Mouse (Mus musculus): ENCODE data around the gene Olfr1394. TPM values are rescaled to one million over a fixed set of nuclear protein-coding genes. Genes with fewer than 3 reads are reported as not detected.

Gene Olfr1394
- polyA plus RNA-seq (2015; fragmentation: Nextera tagmentation; extraction: Ambion mirVana) = not detected in 2 replicates

DNA sequence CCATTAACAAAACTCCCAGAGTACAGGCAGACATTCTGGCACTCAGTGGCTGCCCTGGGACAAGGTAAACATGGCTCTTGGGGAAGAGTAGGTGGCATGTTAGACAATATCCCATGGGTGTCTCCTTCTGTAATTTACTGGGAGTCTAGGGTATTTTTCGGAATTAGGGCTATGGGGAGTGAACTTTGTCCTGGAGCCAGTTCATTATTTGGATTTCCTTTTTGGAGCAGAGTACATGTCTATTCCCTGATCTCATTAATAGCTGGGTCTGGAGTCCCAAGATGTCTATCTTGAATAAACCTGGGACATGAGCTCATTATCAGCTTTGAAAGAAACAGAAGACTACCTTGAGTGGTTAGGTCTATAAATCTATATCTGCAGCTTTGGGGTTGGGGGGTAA is at the start of gene Olfr1394:
Gene Olfr1394 (plus strand): TSS at position 301 of the 400 bp plus-strand sequence.
- no peaks in the 10 kb centered on the region for H3K4me1 ChIP-seq (replicated peaks)
- no peaks in the 10 kb centered on the region for H3K9me3 ChIP-seq
- H3K4me2 ChIP-seq = no peak within 1 kb of the TSS
- WGBS = 76% methylated on average over 1 of the region's 1 CpGs
- no peak for ATAC-seq (ENCODE audit: low read depth)
- no peaks in the 10 kb centered on the region for H3K27me3 ChIP-seq
- H3K4me3 ChIP-seq = no peak within 1 kb of the TSS
- H3K36me3 ChIP-seq = no peaks in the 10 kb centered on the region
- H3K27ac ChIP-seq (replicated peaks) = no peak within 1 kb of the TSS
- H3K9ac ChIP-seq = no peak within 1 kb of the TSS

DNA sequence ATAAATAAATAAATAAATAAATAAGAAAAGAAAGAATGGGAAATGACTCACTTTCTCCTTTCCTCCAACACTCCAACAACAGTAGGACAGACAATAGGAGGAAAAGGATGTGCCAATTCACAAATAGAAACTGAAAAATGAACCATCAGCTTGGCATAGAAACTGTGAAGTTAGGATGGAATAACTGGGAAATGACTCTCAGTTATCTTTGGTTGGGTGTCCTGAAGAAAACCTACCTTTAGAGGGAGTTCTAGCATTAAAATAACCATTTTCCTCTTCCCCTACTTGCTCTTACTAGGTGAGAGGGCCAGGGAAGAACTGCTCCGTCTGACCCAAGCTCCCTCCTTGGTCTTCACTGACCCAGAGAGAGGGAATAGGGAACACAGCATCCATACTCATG is 48.4 kb upstream of the Olfr1394 start:
- WGBS = 82% methylated on average over 1 of the region's 1 CpGs
- H3K27me3 ChIP-seq = no peaks in the 10 kb centered on the region
- no peak overlapping the region for H3K27ac ChIP-seq (replicated peaks)
- no peaks in the 10 kb centered on the region for H3K4me1 ChIP-seq (replicated peaks)
- no peaks in the 10 kb centered on the region for H3K36me3 ChIP-seq
- H3K4me3 ChIP-seq = no peak overlapping the region
- H3K4me2 ChIP-seq = no peak overlapping the region
- no peaks in the 10 kb centered on the region for H3K9me3 ChIP-seq
- ATAC-seq (ENCODE audit: low read depth) = no peak
- no peak overlapping the region for H3K9ac ChIP-seq

DNA sequence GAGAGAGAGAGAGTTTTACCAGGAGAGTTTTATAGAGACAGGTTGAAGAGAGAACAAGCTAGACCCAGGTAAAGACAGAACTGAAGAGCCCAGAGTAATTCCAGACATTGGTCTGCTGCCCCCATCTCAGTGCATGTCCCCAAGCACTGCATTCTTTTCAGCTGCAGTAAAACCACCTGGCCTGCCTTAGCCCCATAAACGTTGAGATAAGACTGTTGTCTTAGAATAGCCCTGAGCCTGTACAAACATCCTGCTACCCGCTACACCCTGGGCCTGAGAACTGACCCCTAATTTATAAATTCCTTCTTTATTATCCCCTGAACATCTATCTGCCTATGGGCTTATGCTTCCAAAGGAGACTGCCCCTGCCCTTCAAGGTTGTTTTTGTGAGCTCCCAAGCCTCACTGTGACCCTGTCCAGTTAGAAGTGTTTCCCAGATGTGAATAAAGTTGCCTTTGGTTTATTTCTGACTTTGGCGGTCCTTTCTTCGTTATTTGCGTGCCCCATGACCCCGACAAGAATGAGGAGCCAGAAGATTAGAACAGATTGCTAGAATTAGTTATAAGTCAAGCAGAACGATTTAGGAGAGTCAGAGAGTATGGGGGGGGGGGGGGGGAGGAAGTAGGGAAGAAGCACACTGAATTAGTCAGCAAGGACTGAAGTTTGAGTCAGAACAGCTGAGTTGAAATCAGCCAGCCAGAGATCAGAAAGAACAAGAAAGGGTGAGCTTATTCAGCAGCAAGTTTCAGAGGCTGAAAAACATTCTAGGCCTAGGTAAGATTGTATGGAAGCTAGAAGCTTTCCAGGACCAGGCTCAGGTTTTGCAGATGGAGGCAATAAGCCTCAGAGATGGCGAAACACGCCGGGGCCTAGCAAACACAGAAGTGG is 46.3 kb upstream of the Olfr1394 start:
- no peak for ATAC-seq (ENCODE audit: low read depth)
- H3K9ac ChIP-seq = no peak overlapping the region
- no peak overlapping the region for H3K4me2 ChIP-seq
- 76% methylated on average over 10 of the region's 10 CpGs for WGBS
- H3K27ac ChIP-seq (replicated peaks) = no peak overlapping the region
- H3K4me1 ChIP-seq (replicated peaks) = no peaks in the 10 kb centered on the region
- H3K27me3 ChIP-seq = no peaks in the 10 kb centered on the region
- no peak overlapping the region for H3K4me3 ChIP-seq
- H3K9me3 ChIP-seq = no peaks in the 10 kb centered on the region
- no peaks in the 10 kb centered on the region for H3K36me3 ChIP-seq

DNA sequence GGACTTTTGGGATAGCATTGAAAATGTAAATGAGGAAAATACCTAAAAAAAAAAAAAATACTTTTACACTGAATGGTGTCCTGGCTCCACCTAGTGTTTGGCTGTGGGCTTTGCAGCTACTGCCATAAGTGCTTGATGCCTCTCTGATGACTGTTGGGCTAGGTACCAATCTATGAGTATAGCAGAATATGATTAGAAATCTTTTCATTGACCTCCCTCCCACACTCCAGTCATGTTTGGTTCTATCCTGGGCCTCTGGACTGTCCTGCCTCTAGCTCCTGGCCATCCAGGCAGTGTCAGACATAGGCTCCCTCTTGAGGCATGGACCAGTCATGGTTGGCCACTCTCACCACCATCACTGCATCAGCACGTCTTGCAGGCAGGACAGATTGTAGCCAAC is 45.3 kb upstream of the Olfr1394 start:
- no peaks in the 10 kb centered on the region for H3K9me3 ChIP-seq
- H3K27ac ChIP-seq (replicated peaks) = no peak overlapping the region
- no peaks in the 10 kb centered on the region for H3K27me3 ChIP-seq
- H3K4me2 ChIP-seq = no peak overlapping the region
- WGBS = 51% methylated on average over 1 of the region's 1 CpGs
- H3K4me1 ChIP-seq (replicated peaks) = no peaks in the 10 kb centered on the region
- no peak overlapping the region for H3K9ac ChIP-seq
- ATAC-seq (ENCODE audit: low read depth) = no peak
- H3K4me3 ChIP-seq = no peak overlapping the region
- H3K36me3 ChIP-seq = no peaks in the 10 kb centered on the region

DNA sequence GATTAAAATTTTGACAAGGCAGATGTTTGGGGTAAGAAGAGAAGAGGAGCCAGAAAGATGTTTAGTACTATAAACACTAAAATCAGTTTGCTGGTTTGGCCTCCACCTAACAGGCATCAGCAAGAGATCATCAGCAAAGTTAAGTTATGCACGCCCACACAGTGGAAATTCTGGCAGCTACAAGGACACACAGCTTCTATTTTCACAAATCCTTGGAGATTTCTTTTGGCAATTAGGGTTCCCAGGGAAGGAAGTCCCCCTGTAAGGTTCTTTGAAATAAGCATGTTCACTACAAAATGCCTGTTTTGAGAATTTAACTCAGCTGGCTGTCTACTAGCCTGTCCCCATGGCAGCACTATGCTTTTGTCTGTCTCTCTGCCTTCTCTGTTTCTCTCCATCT is 43.2 kb upstream of the Olfr1394 start:
- Histone ChIP-seq H3K27me3 (no peaks in the 10 kb centered on the region), H3K4me2 (no peak overlapping the region), H3K9ac (no peak overlapping the region), H3K4me1 (replicated peaks) (no peaks in the 10 kb centered on the region), H3K4me3 (no peak overlapping the region), H3K36me3 (no peaks in the 10 kb centered on the region), H3K9me3 (no peaks in the 10 kb centered on the region), H3K27ac (replicated peaks) (no peak overlapping the region)
- ATAC-seq (ENCODE audit: low read depth) = no peak
- WGBS = 76% methylated on average over 1 of the region's 1 CpGs

DNA sequence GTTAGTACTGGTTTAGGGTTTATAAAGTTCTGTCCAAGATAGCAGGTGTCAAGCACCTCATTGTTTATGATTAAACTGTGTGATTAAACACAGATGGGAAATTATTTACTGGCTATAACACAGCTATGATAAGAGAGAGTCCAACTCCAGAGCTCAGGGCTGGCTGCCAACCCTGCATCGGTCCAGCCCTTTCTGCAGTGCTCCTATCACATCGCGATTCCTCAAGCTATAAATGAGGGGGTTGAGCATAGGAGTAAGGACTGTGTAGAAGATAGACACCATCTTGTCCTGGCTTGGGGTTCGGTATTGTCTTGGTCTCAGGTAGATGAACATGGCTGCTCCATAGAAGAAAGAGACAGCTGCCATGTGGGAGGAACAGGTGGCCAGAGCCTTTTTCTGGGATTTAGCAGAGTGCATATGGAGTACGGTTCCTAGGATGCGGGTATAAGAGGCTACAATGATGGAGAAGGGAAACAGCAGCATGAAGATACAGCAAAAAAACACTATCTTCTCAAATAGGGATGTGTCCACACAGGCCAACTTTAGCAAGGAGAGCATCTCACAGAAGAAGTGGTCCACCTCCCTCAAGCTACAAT is 41.5 kb upstream of the Olfr1394 start:
- H3K4me1 ChIP-seq (replicated peaks) = no peaks in the 10 kb centered on the region
- 89% methylated on average over 6 of the region's 6 CpGs for WGBS
- H3K27me3 ChIP-seq = no peaks in the 10 kb centered on the region
- H3K9ac ChIP-seq = no peak overlapping the region
- no peak overlapping the region for H3K27ac ChIP-seq (replicated peaks)
- no peak overlapping the region for H3K4me3 ChIP-seq
- no peak overlapping the region for H3K4me2 ChIP-seq
- no peak for ATAC-seq (ENCODE audit: low read depth)
- H3K9me3 ChIP-seq = no peaks in the 10 kb centered on the region
- H3K36me3 ChIP-seq = no peaks in the 10 kb centered on the region

DNA sequence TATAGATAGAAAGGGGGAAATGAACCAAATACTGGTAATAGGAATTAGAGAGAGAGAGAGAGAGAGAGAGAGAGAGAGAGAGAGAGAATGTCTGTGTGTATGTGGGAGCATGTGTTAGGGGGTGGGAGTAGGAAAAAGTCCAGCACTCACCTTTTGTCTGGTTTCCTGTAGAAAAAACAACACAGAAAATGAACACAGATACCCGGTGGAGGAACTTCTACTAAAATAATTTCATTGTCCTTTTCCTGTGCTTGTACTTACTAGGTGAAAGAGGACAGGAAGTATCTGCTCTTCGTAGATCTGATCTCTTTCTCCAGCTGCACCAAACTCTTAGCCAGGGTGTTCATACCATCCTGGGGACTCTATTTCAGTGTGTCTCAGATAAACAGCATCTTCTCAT is 40.0 kb upstream of the Olfr1394 start:
- no peak overlapping the region for H3K4me3 ChIP-seq
- ATAC-seq (ENCODE audit: low read depth) = no peak
- no peak overlapping the region for H3K27ac ChIP-seq (replicated peaks)
- no peaks in the 10 kb centered on the region for H3K27me3 ChIP-seq
- no peaks in the 10 kb centered on the region for H3K36me3 ChIP-seq
- H3K9me3 ChIP-seq = no peaks in the 10 kb centered on the region
- H3K4me2 ChIP-seq = no peak overlapping the region
- no peaks in the 10 kb centered on the region for H3K4me1 ChIP-seq (replicated peaks)
- no peak overlapping the region for H3K9ac ChIP-seq
- 75% methylated on average over 2 of the region's 2 CpGs for WGBS

DNA sequence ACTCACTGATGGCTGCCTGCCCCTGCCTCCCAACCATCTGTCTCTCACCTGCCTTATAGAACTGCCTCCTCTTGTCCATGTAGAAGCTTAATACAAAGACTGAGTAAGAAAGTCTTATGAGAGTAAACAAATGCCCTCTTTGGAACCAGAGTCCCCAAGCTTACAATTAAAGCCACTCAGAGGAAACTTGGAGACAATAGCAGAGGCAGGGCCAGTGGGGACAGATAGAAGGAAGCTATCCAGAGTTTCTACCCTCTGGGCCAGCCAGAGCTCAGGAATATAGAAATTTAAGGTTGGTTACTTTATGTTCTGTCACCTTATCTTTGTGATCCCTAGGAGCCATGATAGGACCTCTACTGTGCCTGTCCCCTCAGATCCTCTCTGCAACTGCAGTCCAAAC is 39.4 kb upstream of the Olfr1394 start, which contains the start of gene Olfr1396:
Gene Olfr1396 (minus strand): TSS at position 101 of the 400 bp plus-strand sequence.
- H3K4me2 ChIP-seq = no peak within 1 kb of the TSS
- no peaks in the 10 kb centered on the region for H3K4me1 ChIP-seq (replicated peaks)
- H3K4me3 ChIP-seq = no peak within 1 kb of the TSS
- H3K27me3 ChIP-seq = no peaks in the 10 kb centered on the region
- no peaks in the 10 kb centered on the region for H3K36me3 ChIP-seq
- ATAC-seq (ENCODE audit: low read depth) = no peak
- no peak within 1 kb of the TSS for H3K9ac ChIP-seq
- no peaks in the 10 kb centered on the region for H3K9me3 ChIP-seq
- H3K27ac ChIP-seq (replicated peaks) = no peak within 1 kb of the TSS

DNA sequence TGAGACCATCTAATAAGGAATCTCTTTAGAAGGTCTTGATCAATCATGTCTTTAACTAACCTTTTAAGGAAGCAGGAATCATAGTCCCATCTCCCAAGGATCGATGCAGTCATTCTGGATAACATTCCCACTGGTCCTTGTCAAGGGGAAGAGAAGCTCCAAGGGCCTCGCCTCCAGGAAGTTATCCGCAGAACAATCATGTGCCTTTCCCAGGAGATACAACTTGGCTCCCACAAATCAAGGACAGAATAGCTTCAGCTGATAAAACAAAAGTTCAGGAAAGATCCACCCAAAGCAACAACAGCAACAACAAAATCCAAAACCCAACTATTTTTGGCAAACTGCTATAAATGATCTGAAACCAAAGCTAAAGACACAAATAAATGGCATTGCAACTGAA is 34.5 kb upstream of the Olfr1394 start:
- H3K27me3 ChIP-seq = no peaks in the 10 kb centered on the region
- H3K27ac ChIP-seq (replicated peaks) = no peak overlapping the region
- no peak overlapping the region for H3K4me2 ChIP-seq
- no peak overlapping the region for H3K9ac ChIP-seq
- no peaks in the 10 kb centered on the region for H3K9me3 ChIP-seq
- H3K4me1 ChIP-seq (replicated peaks) = no peaks in the 10 kb centered on the region
- ATAC-seq (ENCODE audit: low read depth) = no peak
- 81% methylated on average over 3 of the region's 3 CpGs for WGBS
- H3K36me3 ChIP-seq = no peaks in the 10 kb centered on the region
- no peak overlapping the region for H3K4me3 ChIP-seq

DNA sequence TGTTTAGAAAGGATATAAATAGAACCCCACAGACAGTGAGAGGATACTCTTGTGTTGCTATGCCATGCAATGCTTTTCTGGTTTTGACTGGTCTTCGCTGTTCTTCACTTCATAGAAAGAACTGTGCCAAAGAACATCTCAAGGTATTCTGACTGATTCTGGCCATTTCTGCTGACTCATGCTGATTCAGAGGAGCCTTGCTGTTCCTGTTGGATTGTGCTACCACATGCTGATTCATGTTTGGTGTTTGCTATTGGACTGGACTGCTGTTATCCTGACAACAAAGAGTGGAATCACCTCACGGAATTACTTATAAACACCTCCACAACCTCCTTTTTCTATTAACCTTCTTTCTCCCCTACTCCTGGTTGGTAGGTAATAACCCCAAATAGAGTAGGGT is 30.0 kb upstream of the Olfr1394 start:
- H3K27ac ChIP-seq (replicated peaks) = no peak overlapping the region
- H3K4me2 ChIP-seq = no peak overlapping the region
- H3K4me3 ChIP-seq = no peak overlapping the region
- H3K27me3 ChIP-seq = no peaks in the 10 kb centered on the region
- H3K9ac ChIP-seq = no peak overlapping the region
- no peaks in the 10 kb centered on the region for H3K9me3 ChIP-seq
- ATAC-seq (ENCODE audit: low read depth) = no peak
- 84% methylated on average over 2 of the region's 2 CpGs for WGBS
- no peaks in the 10 kb centered on the region for H3K4me1 ChIP-seq (replicated peaks)
- H3K36me3 ChIP-seq = no peaks in the 10 kb centered on the region

DNA sequence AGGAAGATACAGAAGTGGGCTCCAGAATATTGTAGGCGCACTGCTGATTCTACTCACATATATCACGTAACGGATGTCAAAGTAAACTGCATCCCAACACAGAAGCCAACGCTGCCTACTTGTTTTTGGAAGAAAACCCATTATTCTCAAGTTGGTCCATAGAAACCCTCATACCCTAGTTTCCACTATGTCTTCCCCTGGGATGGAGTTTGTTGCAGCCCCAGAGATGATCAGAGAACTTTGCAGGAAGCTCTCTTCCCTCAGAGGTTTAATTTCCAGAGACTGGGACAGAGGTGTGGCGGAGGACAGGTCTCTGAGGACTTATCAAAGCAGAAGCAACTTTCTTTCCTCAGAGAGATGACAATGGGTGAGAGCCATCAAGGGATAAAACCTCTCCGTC is 12.2 kb upstream of the Olfr1394 start, which contains the start of gene Olfr1395:
Gene Olfr1395 (plus strand): TSS at position 301 of the 400 bp plus-strand sequence.
- Histone ChIP-seq H3K36me3 (no peaks in the 10 kb centered on the region), H3K4me1 (replicated peaks) (no peaks in the 10 kb centered on the region), H3K9me3 (no peaks in the 10 kb centered on the region), H3K27ac (replicated peaks) (no peak within 1 kb of the TSS), H3K27me3 (no peaks in the 10 kb centered on the region), H3K9ac (no peak within 1 kb of the TSS), H3K4me3 (no peak within 1 kb of the TSS), H3K4me2 (no peak within 1 kb of the TSS)
- no peak for ATAC-seq (ENCODE audit: low read depth)
- 94% methylated on average over 6 of the region's 6 CpGs for WGBS

DNA sequence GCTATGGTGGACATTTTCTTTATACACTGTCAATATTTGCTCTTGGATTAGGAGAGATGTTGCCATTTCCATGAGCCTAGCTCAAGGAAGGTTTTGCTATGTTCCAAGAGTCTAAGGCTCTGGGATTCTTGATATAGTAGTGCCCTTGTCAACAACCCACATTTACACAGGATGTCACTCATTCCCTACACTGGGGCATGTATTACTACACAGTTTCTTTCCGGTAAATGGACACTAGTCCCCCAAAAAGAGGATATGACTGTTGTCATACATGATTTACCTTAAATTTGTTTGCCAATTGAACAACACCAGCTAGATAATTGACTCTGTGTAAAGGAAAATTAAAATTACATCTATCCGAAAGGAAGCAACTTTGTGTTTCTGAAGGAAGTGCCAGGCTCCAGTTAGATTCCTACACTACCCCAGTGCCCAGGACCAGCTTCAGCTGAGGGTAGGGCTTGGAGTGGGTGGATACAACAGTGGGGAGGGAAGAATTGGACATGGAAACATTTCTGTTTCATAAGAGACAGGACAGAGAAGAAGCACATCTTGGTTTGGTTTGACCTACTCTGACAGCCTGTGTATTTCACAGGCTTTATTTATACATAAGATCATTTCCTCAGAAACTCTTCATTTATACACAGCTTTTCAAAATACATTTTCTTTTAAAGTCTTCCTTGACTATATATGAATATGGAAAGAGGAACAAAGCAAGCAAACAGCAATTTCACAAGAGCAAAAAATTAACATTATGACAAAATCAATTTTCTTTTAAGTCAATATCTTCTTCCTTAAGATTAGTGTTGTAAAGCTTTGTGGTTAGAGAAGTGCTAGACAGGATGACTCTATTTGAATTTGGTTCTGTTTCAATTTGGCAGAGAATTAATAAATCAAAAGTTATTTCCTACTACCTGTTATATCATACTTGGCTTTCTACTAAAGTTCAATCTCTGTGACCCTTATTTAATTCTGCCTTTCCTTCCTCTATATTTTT is 2.9 kb downstream of the Olfr1394 start:
- Histone ChIP-seq H3K27ac (replicated peaks) (no peak overlapping the region), H3K9ac (no peak overlapping the region), H3K4me2 (no peak overlapping the region), H3K4me1 (replicated peaks) (no peaks in the 10 kb centered on the region), H3K9me3 (no peaks in the 10 kb centered on the region), H3K4me3 (no peak overlapping the region), H3K27me3 (no peaks in the 10 kb centered on the region), H3K36me3 (no peaks in the 10 kb centered on the region)
- WGBS = 93% methylated on average over 2 of the region's 2 CpGs
- ATAC-seq (ENCODE audit: low read depth) = no peak
